ENCODE assay signal across 12 mouse cellular contexts in the genomic region with DNA sequence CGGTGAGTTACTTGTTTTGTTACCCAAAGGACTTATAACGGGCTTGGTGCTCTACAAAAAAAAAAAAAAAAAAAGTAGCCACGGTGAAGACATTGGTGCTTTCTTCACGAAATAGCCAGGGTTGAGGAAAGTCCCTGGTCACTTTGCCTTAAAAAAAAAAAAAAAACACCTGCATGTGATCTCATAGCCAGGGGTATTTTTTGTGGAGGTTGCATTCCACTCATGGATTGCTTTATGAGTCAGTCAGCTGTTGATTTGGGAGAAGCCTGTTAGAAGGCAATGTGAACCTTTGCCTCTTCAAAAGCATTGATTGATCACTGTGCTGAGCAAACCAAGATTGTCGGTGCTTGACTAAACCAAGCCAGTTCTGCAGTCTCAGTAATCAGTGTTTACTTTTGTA.
A peak's percentile ranks its signal among the peaks of the same experiment; 100 is the strongest.
DNase-seq lines count a peak whose midpoint lies in the region; ATAC-seq and TF ChIP-seq lines count a peak whose summit lies in the region.
"Had no signal": no experiment of that assay in that cellular context is flagged by ENCODE, and none has a peak within 500 bp of the region (broad histone marks: within the 10 kb centered on the region; RNA-seq: fewer than 3 reads in every experiment).

No protein-coding gene starts in this region.

- in situ Hi-C loops in CH12.LX (cut with MboI; ENCODE audit: low pct_ligation_motif_present, low pct_unique_long_range_greater_than_20kb, low sequenced_read_pairs) = no loop called here

- H3K4me2 ChIP-seq in intestine, embryonic 15.5 days (replicated peaks) = no peak overlapping the region
- no peak overlapping the region for H3K4me2 ChIP-seq in intestine, postnatal 0 days (replicated peaks; ENCODE audit: low read depth)
- H3K4me2 ChIP-seq in CH12.LX (ENCODE audit: insufficient read depth, low read depth, poor library complexity, severe bottlenecking) = peak overlapping the region; percentile 59
- H3K4me2 ChIP-seq in liver, embryonic 13.5 days = peak overlapping the region; percentile 65
- H3K4me2 ChIP-seq: embryonic facial prominence, embryonic 13.5 days; limb, embryonic 13.5 days had no signal

- no peak overlapping the region for H3K9ac ChIP-seq in intestine, embryonic 15.5 days
- H3K9ac ChIP-seq in intestine, postnatal 0 days (ENCODE audit: low read depth, low read length) = no peak overlapping the region
- H3K9ac ChIP-seq in CH12.LX (ENCODE audit: insufficient read depth, low read depth) = peak overlapping the region; percentile 29; the same call in 1 of the 2 replicates
- H3K9ac ChIP-seq in liver, embryonic 13.5 days = peak overlapping the region; percentile 79
- H3K9ac ChIP-seq: embryonic facial prominence, embryonic 13.5 days; limb, embryonic 13.5 days had no signal

- H3K36me3 ChIP-seq in intestine, embryonic 15.5 days = peaks cover 10% of the 10 kb centered on the region; the same call in 1 of the 2 replicates
- peaks cover 24% of the 10 kb centered on the region for H3K36me3 ChIP-seq in intestine, postnatal 0 days (ENCODE audit: control insufficient read depth, insufficient read depth)
- peaks cover 9 to 65% of the 10 kb centered on the region in 2 experiments for H3K36me3 ChIP-seq in CH12.LX (replicated peaks in 1 of 2; ENCODE audit: control insufficient read depth in 1 of 2, insufficient read depth in 1 of 2, low read length in 1 of 2)
- peaks cover 84% of the 10 kb centered on the region for H3K36me3 ChIP-seq in erythroblast, embryonic 14.5 days (ENCODE audit: control insufficient read depth)
- H3K36me3 ChIP-seq in liver, embryonic 13.5 days = peaks cover 61% of the 10 kb centered on the region
- peaks cover 59% of the 10 kb centered on the region for H3K36me3 ChIP-seq in hindbrain, embryonic 10.5 days

- no peak overlapping the region for H3K27ac ChIP-seq in intestine, embryonic 15.5 days
- no peak overlapping the region for H3K27ac ChIP-seq in intestine, postnatal 0 days (ENCODE audit: low read depth, low read length)
- H3K27ac ChIP-seq in CH12.LX (ENCODE audit: insufficient read depth, low read depth) = no peak overlapping the region
- H3K27ac ChIP-seq in liver, embryonic 13.5 days = peak overlapping the region; percentile 94
- no peak overlapping the region for H3K27ac ChIP-seq in hindbrain, embryonic 10.5 days
- H3K27ac ChIP-seq: embryonic facial prominence, embryonic 13.5 days; limb, embryonic 13.5 days had no signal

- H3K9me3 ChIP-seq in intestine, embryonic 15.5 days = no peaks in the 10 kb centered on the region
- H3K9me3 ChIP-seq in intestine, postnatal 0 days (ENCODE audit: control insufficient read depth) = no peaks in the 10 kb centered on the region
- no peaks in the 10 kb centered on the region for H3K9me3 ChIP-seq in CH12.LX (replicated peaks; ENCODE audit: low read length)
- no peaks in the 10 kb centered on the region for H3K9me3 ChIP-seq in erythroblast, embryonic 14.5 days (ENCODE audit: control insufficient read depth, low read length)
- no peaks in the 10 kb centered on the region for H3K9me3 ChIP-seq in liver, embryonic 13.5 days (replicated peaks)
- H3K9me3 ChIP-seq in hindbrain, embryonic 10.5 days = no peaks in the 10 kb centered on the region
- H3K9me3 ChIP-seq: embryonic facial prominence, embryonic 13.5 days; limb, embryonic 13.5 days had no signal

- H3K4me1 ChIP-seq in intestine, embryonic 15.5 days (replicated peaks) = peaks cover 28% of the 10 kb centered on the region
- peaks cover 3% of the 10 kb centered on the region; the same call in 1 of the 2 replicates for H3K4me1 ChIP-seq in intestine, postnatal 0 days (replicated peaks; ENCODE audit: control insufficient read depth, insufficient read depth, low read length)
- H3K4me1 ChIP-seq in CH12.LX (ENCODE audit: control insufficient read depth in 1 of 2, insufficient read depth in 2 of 2) = peaks cover 11 to 64% of the 10 kb centered on the region in 2 experiments
- peaks cover 87% of the 10 kb centered on the region for H3K4me1 ChIP-seq in erythroblast, embryonic 14.5 days (ENCODE audit: control insufficient read depth)
- peaks cover 89% of the 10 kb centered on the region for H3K4me1 ChIP-seq in liver, embryonic 13.5 days (replicated peaks)
- H3K4me1 ChIP-seq in hindbrain, embryonic 10.5 days (replicated peaks) = no peaks in the 10 kb centered on the region

- no peak for DNase-seq in CH12.LX (ENCODE audit: extremely low read depth)
- DNase-seq in liver, embryonic 13.5 days = no peak
- DNase-seq in hindbrain, embryonic 10.5 days (ENCODE audit: low spot score) = no peak
- DNase-seq in layer of hippocampus, postnatal 25 days (ENCODE audit: extremely low spot score in 1 of 2, low spot score in 1 of 2) = no peak
- no peak for DNase-seq in adrenal gland, postnatal 36 days
- DNase-seq: cerebellum, adult 9-11 months; kidney, postnatal 36 days had no signal

- no peak for TF ChIP-seq RAD21 in CH12.LX (IDR thresholded peaks at IDR 0.05; ENCODE audit: low read depth, low read length)

- TF ChIP-seq CTCF in intestine, postnatal 0 days (IDR thresholded peaks at IDR 0.05; ENCODE audit: low read depth) = no peak
- no peak for TF ChIP-seq CTCF in CH12.LX (conservative IDR thresholded peaks at IDR 0.05 in 1 of 2, IDR thresholded peaks at IDR 0.05 in 1 of 2; ENCODE audit: low read depth in 2 of 2, low read length in 2 of 2)

- 0 out of 2 replicates have a peak, but pooled peaks have one; percentile 20 for ATAC-seq in intestine, embryonic 15.5 days
- ATAC-seq in intestine, postnatal 0 days = no peak
- ATAC-seq in liver, embryonic 13.5 days (ENCODE audit: low read depth) = no peak

- 41% methylated on average over 5 of the region's 5 CpGs for WGBS in intestine, embryonic 15.5 days
- 38% methylated on average over 5 of the region's 5 CpGs for WGBS in intestine, postnatal 0 days
- 15% methylated on average over 5 of the region's 5 CpGs for WGBS in liver, embryonic 13.5 days (ENCODE audit: insufficient replicate concordance)
- WGBS in hindbrain, embryonic 10.5 days = 75% methylated on average over 5 of the region's 5 CpGs

- peaks cover 17% of the 10 kb centered on the region for H3K79me2 ChIP-seq in CH12.LX (replicated peaks; ENCODE audit: control insufficient read depth, extremely low read depth, insufficient read depth, poor library complexity, severe bottlenecking)

- H3K27me3 ChIP-seq in intestine, embryonic 15.5 days (replicated peaks) = no peaks in the 10 kb centered on the region
- no peaks in the 10 kb centered on the region for H3K27me3 ChIP-seq in intestine, postnatal 0 days (replicated peaks; ENCODE audit: control insufficient read depth, insufficient read depth, low read length)
- no peaks in the 10 kb centered on the region for H3K27me3 ChIP-seq in CH12.LX (replicated peaks)
- H3K27me3 ChIP-seq in erythroblast, embryonic 14.5 days (ENCODE audit: control insufficient read depth) = no peaks in the 10 kb centered on the region
- H3K27me3 ChIP-seq in liver, embryonic 13.5 days = no peaks in the 10 kb centered on the region
- H3K27me3 ChIP-seq in hindbrain, embryonic 10.5 days (ENCODE audit: insufficient read depth, poor library complexity, severe bottlenecking) = no peaks in the 10 kb centered on the region
- H3K27me3 ChIP-seq: embryonic facial prominence, embryonic 13.5 days; limb, embryonic 13.5 days had no signal

- dilution Hi-C loops in CH12.LX (cut with MboI; ENCODE audit: extremely low pct_ligation_motif_present, extremely low pct_unique_long_range_greater_than_20kb, low sequenced_read_pairs) = no loop called here

- peak; percentile 46; the same call in 1 of the 2 replicates for TF ChIP-seq EP300 in CH12.LX (IDR thresholded peaks at IDR 0.05; ENCODE audit: low read length)

- H3K4me3 ChIP-seq in intestine, embryonic 15.5 days (replicated peaks) = no peak overlapping the region
- no peak overlapping the region for H3K4me3 ChIP-seq in intestine, postnatal 0 days (ENCODE audit: low read depth, low read length)
- peak overlapping the region in 2 of 3 experiments; percentile 32 to 67 for H3K4me3 ChIP-seq in CH12.LX (replicated peaks in 1 of 3; ENCODE audit: low read depth in 2 of 3, low read length in 2 of 3, poor library complexity in 1 of 3)
- H3K4me3 ChIP-seq in erythroblast, embryonic 14.5 days (replicated peaks) = peak overlapping the region; percentile 76
- peak overlapping the region; percentile 66 for H3K4me3 ChIP-seq in liver, embryonic 13.5 days (replicated peaks)
- H3K4me3 ChIP-seq in hindbrain, embryonic 10.5 days = no peak overlapping the region
- H3K4me3 ChIP-seq: embryonic facial prominence, embryonic 13.5 days; limb, embryonic 13.5 days had no signal

- TF ChIP-seq POLR2A in CH12.LX (IDR thresholded peaks at IDR 0.05; ENCODE audit: low read depth, low read length) = no peak

TF ChIP-seq in CH12.LX, 34 proteins besides CTCF, POLR2A, EP300 and RAD21 (continues in another document):
- TF ChIP-seq SMC3 (IDR thresholded peaks at IDR 0.05; ENCODE audit: low read depth, low read length) (no peak), NELFE (IDR thresholded peaks at IDR 0.05; ENCODE audit: low read depth, low read length) (no peak), CHD1 (IDR thresholded peaks at IDR 0.05; ENCODE audit: low read depth, low read length) (0 out of 2 replicates have a peak, but pooled peaks have one; percentile 50), ZC3H11A (IDR thresholded peaks at IDR 0.05; ENCODE audit: low read depth, low read length) (no peak), PAX5 (IDR thresholded peaks at IDR 0.05; ENCODE audit: low read length) (no peak), CHD2 (IDR thresholded peaks at IDR 0.05; ENCODE audit: low read length) (no peak), RCOR1 (conservative IDR thresholded peaks at IDR 0.05; ENCODE audit: low read depth, low read length) (no peak), ZNF384 (IDR thresholded peaks at IDR 0.05; ENCODE audit: low read depth, low read length) (peak; percentile 97), JUN (IDR thresholded peaks at IDR 0.05; ENCODE audit: insufficient read depth, low read depth, low read length) (peak; percentile 66), UBTF (IDR thresholded peaks at IDR 0.05; ENCODE audit: low read depth, low read length) (no peak), ZKSCAN1 (IDR thresholded peaks at IDR 0.05; ENCODE audit: borderline replicate concordance, low read depth, low read length) (no peak), BHLHE40 (IDR thresholded peaks at IDR 0.05; ENCODE audit: low read depth, low read length) (peak; percentile 81), HCFC1 (IDR thresholded peaks at IDR 0.05; ENCODE audit: low read depth, low read length) (no peak), ZMIZ1 (IDR thresholded peaks at IDR 0.05; ENCODE audit: low read depth, low read length) (no peak), MEF2A (IDR thresholded peaks at IDR 0.05; ENCODE audit: borderline replicate concordance, low read depth, low read length) (peak; percentile 31; the same call in 1 of the 2 replicates), NRF1 (IDR thresholded peaks at IDR 0.05; ENCODE audit: low read depth, low read length) (no peak), TBP (conservative IDR thresholded peaks at IDR 0.05; ENCODE audit: low read depth, low read length) (no peak), GABPA (IDR thresholded peaks at IDR 0.05; ENCODE audit: insufficient replicate concordance, low read depth, low read length) (no peak), USF2 (conservative IDR thresholded peaks at IDR 0.05; ENCODE audit: low read depth, low read length) (no peak), SIN3A (IDR thresholded peaks at IDR 0.05; ENCODE audit: low read length) (no peak; the same call in 1 of the 2 replicates)

Comparison
In these comparisons a context has a peak if more than half of its experiments do, and no peak if none do; other contexts are left out.
1. H3K4me2 ChIP-seq: peak in CH12.LX (single experiment) and liver, embryonic 13.5 days (single experiment); none in intestine, embryonic 15.5 days (single experiment) and intestine, postnatal 0 days (single experiment).
2. H3K4me3 ChIP-seq: peak in CH12.LX (2 of 3), erythroblast, embryonic 14.5 days (single experiment) and liver, embryonic 13.5 days (single experiment); none in intestine, embryonic 15.5 days (single experiment), intestine, postnatal 0 days (single experiment) and hindbrain, embryonic 10.5 days (single experiment).
3. H3K9ac ChIP-seq: peak in CH12.LX (single experiment) and liver, embryonic 13.5 days (single experiment); none in intestine, embryonic 15.5 days (single experiment) and intestine, postnatal 0 days (single experiment).